In genomic region chr11:84918425-84918824, GRCm38 (mm10) we compare ENCODE assay signal across 1 mouse cellular context.
TF ChIP-seq lines count a peak whose summit lies in the region.

No protein-coding gene starts in this region.

TF ChIP-seq in myocyte, 11 proteins besides CTCF, POLR2A, EP300 and RAD21 (continued from another document):
- TF ChIP-seq MYOG (IDR thresholded peaks at IDR 0.05; ENCODE audit: control insufficient read depth in 1 of 3, insufficient read depth in 1 of 3, insufficient read length in 2 of 3, low read depth in 2 of 3) (no peak), POLR2AphosphoS2 (IDR thresholded peaks at IDR 0.05; ENCODE audit: insufficient read length, low read depth) (no peak), E2F4 (IDR thresholded peaks at IDR 0.05; ENCODE audit: insufficient read depth) (no peak), REST (IDR thresholded peaks at IDR 0.05; ENCODE audit: insufficient read depth, insufficient read length) (no peak), MYOD1 (IDR thresholded peaks at IDR 0.05; ENCODE audit: control insufficient read depth in 1 of 3, insufficient read length in 2 of 3, low read depth in 2 of 3) (no peak), USF1 (IDR thresholded peaks at IDR 0.05; ENCODE audit: low read depth) (no peak), SRF (IDR thresholded peaks at IDR 0.05; ENCODE audit: control insufficient read depth, insufficient read length, low read depth) (no peak), TCF12 (IDR thresholded peaks at IDR 0.05; ENCODE audit: insufficient read depth, poor library complexity, severe bottlenecking) (no peak), TCF3 (IDR thresholded peaks at IDR 0.05; ENCODE audit: insufficient read length, low read depth) (no peak)
